Mouse (Mus musculus) mouse trophoblast stem cell (cell line): ENCODE data around the gene Btbd35f30.
"Not testable (repeated sequence)": the region's sequence is repeated elsewhere in the genome, so short reads cannot be mapped to it uniquely, and the experiment has no call there.

Experiments used
- in situ Hi-C, 2 experiments: fragments of 300-500 bp; cut with MseI, MboI; formaldehyde crosslinking; loops; 2 replicates in 1 of 2; 3 replicates in 1 of 2; pipeline ENCODE4 v1.15.1; 2025

Btbd35f30 gene

DNA sequence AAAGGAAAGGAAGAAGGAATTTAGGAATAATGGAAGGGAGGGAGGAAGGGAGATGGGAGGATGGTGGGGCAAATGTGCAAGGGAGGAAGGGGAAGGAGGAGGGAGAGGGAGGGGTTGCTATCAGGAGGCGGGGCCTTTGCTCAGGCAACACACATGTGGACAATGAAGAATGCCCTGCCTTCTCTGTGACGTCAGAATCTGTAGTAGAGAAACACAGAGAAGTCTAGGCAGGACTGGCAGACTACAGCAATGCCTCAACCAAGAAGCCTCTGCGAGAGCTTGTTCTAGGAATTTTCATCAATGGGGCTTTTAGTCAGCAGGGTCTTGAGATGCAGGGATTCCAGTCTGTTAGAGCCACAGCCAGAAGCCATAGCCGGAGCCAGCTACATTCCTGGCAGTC is at the start of gene Btbd35f30:
Btbd35f30 (plus strand) TSS at position 301 of the 400 bp plus-strand sequence.
- in situ Hi-C loops = not testable (repeated sequence)

DNA sequence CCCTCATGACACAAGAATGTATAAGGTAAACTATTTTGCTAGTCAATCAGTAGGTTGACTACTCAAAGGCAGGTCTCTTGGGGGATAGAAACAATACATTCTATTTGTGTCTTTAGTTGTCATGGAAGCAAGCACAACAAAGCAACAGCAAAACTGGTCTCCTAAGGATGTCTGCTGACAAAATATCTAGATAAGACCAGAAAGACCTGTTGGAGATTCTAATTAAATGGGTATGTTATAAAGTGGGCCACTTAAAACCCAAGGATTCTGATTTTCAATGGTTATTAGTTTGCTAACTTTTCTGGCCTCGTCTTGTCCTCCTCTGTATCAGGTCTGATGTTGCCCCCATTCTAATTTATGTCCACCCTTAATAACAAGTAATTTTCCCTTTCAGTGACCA is 47.0 kb downstream of the Btbd35f30 start, which contains the start of gene Gm21789:
Gm21789 (plus strand) TSS at position 301 of the 400 bp plus-strand sequence.
- in situ Hi-C loops = not testable (repeated sequence)
